Mouse (Mus musculus) gastrocnemius, adult 18-20 months (tissue): ENCODE measurements at regions not wholly inside any gene's neighbourhood (a gene's known extent, or its start where the extent isn't known, plus 50 kb on each side); places are given as distances from the start of the nearest gene placed in this dataset.

Experiments
- DNase-seq: peaks from one replicate; pipeline ENCODE4 v3.0.0; 2021; ENCODE audit warnings: low spot score

DNA sequence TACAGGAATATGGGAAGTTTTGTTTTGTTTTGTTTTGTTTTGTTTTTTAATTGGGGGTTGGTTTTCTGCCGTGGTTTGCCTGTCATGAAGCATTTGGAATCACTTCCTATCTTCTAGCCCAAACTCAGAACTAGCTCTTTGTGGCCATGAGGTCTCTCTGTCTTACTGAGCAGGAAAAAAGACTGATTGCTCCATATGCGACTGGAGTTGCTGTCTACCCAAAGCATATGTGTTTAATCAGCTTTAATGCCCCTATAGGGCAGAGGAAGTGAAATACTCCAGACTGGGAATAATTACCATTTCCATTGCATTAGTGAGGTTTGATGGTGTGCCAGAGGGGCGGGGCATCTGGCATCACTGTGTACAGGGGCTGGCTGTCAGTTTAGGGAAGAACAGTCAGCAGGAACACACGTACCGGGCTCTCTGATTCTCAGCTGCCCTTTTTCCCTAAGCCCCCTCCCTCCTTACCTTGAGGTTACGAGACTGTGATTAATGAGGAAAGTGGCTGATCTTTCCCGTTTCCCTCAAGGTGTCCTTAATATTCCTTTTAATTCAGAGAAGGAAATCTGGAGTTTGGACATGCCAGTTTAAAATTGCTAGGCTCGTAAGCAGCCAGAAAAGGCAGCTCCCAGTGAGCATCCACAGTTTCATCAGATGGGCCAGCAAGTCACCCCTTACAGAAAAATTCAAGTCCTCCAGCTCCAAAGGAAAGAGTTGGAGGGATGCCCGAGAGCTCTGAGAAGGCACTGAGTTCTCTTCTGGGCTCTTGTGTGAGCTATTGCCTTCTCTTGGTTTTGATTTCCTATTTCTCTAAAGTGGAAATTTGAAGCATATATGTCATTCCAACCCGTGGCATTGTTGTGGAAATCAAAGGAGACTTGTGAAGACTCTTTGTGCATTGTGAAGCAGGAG is 2482.1 kb upstream of the 5930422O12Rik start:
- no peak for DNase-seq

GRCm38 (mm10) chr8:30952818-30953217 is 2475.7 kb upstream of the 5930422O12Rik start:
- no peak for DNase-seq

DNA sequence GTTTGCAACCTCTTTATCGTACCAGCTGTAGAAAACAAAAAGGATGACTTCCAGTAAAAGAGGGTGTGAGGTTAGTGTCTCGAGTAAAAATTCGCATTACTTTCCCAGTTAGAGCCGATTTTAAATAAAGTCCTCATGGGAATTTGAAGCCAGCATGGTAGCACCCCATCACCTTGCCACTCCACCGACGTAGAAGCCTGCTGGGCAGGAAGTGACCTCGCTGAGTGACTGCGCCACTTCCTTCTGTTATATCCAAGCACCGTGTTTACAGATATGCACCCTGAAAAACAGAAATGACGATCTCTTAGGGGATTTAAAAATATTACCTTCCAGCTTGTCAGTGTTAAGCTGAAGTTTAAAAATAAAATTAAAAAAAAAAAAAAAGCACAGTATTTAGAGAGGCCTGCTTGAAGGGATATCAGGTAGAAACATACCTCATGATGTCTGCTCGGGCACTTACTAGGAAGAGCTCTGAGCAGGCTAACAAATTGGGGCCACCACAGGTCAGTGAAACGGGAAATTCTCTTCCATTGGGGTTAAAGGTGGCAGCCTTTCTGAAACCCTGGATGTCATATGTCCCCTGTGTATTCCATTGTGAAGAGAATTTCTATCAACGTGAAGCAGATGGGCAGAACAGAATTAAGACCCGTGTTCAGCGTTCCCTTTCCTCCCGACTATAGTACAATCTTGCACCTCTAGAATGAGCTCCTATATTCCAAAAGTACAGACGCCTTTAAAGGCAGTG is 2468.9 kb upstream of the 5930422O12Rik start:
- no peak for DNase-seq

GRCm38 (mm10) chr8:30960486-30960885 is 2468.0 kb upstream of the 5930422O12Rik start:
- no peak for DNase-seq

GRCm38 (mm10) chr8:30962207-30962606 is 2466.3 kb upstream of the 5930422O12Rik start:
- DNase-seq, result no peak

DNA sequence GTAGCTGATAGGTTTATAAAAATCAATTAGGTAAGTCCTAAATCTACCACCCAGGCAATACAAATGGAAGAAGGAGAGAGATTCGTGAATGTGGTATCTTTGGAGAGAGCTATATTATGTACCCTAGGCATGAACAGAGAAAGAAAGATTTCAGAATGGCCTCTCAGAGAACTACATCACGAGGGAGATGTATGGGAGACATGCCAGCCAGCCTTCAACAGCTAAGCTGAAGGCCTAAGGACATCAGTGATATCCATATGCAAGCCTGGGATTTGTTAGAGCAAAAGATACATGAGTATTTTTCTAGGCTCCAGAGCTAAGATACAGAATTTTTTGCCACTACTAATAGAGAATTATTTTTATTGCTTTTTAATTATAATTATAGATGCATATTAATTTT is 2445.7 kb upstream of the 5930422O12Rik start:
- no peak for DNase-seq

- no peak for DNase-seq
Observed at GRCm38 (mm10) chr8:30988051-30988450, 2440.5 kb upstream of the 5930422O12Rik start.

GRCm38 (mm10) chr8:30998657-30999056 is 2429.9 kb upstream of the 5930422O12Rik start:
- no peak for DNase-seq

- DNase-seq, result no peak
Observed at GRCm38 (mm10) chr8:31000120-31000519, 2428.4 kb upstream of the 5930422O12Rik start.

DNA sequence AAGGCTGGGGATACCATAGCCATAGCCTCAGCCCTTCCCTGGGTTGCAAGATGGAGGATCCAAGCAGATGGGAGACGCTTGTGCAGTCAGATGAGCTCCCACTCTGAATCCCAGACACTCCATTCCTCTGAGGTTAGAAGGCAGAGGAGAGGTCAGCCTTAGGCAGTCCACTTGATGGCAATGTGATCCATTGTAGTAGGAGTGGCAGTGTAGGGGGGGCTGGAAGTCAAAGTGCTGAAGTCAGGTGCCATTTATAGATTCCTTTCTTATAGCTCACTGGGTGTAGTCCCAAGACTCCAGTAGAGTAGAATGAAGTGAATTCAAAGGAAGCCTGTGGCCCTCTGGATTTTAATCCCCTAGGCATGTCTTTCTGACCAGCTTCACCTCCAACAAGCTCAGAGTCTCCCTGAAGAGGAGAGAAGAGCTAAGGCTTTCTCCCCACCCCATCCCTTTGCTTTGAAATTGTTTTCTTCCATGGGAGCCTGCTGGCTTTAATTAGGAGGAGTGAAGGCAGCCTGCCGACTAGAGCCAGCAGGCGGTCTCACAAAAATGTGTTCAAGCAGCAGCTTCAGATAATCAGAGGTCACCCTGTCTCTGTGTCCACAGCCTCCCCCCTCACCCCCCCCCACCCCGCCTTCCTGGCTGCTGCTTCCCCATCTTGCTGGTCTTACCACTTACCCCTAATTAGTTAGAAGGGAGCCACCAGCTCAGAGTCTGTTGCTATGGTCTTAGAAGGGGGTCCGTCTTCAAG is 2426.4 kb upstream of the 5930422O12Rik start:
- DNase-seq, result no peak

DNA sequence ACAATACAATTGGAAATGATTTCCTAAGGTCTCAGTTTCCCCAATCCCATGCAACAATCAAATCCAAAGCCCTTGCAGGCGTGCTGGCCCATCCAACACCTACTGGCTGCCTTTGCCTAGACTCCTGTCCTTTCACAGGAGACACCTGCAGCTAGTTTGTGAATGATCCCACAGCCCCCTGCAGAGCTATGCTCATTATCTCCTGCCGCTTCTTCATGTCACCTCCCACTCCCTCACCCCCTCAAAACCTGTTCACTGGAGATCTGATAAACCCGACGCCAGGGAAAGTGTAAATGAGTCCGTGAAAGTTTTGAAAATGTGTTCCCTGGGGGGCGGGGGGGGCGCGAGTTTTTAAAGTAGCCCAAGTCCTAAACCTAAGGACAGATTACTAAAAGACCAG is 2420.2 kb upstream of the 5930422O12Rik start:
- DNase-seq, result no peak

DNA sequence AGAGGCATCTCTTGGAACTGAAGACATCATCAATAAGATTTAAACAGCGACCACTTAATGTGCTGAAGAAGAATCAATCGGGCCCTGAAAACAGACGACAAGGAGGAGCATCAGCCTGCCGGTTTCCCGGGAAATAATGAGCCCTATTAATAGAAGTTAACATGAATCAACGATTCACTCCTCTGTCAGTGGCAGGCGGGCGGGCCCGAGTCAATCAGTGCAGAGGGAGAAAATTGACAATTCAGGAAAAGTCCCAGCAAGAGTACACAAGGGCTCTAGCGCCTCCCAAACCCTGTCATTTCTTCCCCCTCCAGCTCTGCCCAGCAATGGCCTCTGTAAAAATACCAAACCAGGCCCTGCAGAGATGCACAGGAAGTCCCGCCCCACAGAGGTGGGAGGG is 2416.4 kb upstream of the 5930422O12Rik start:
- no peak for DNase-seq

- DNase-seq, result peak; percentile 56
Observed at GRCm38 (mm10) chr8:31031721-31032591, 2396.6 kb upstream of the 5930422O12Rik start.

DNA sequence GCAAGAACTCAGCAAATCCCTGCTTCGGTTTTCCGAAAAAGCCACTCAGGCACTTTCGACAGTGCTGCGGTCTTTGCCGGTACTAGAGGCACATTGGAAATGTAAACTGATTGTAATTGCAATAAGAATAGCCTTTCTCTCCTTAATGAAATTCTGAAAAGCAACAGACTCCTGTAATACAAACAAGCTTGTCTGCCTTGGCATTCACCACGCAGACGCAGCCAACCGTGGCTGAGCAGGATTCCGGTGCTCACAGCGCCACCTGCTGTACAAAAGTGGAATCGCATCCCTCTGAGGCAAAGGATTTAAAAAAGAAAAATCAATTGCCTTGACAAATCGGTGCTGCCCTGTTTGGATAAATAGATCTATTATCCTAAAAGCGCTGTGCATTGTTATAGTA is 2395.2 kb upstream of the 5930422O12Rik start:
- DNase-seq, result peak; percentile 87

GRCm38 (mm10) chr8:31036892-31037291 is 2391.6 kb upstream of the 5930422O12Rik start:
- no peak for DNase-seq
